Mouse (Mus musculus) liver, embryonic 14.5 days (tissue): ENCODE measurements around the gene Spocd1.

Source experiments
- CTCF ChIP-seq: IDR thresholded peaks from 2 replicates; pipeline ENCODE4 v1.5.1; 2016; ENCODE audit warnings: antibody characterized with exemption, low read depth, control low read depth
- EP300 ChIP-seq: IDR thresholded peaks from 2 replicates; pipeline ENCODE4 v1.6.1; 2016; ENCODE audit warnings: antibody characterized with exemption, low read depth

DNA sequence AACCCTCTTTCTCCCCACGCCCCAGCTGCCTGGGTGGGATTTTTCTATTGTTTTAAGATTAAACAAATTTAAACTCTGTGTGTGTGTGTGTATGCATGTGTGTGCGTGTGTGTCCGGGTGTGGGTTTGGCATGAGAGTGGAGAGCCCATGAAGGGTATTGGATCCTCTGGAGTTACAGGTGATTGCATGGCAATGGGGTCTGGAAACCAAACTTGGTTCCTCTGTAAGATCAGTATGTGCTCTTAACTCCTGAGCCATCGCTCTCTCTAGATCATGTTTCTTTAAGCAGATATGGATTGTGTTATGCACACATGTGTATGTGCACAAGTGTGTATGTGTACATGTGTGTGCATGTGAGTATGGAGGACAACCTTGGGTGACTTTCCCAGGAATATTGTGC, 14.4 kb upstream of the Spocd1 start:
- no peak for TF ChIP-seq CTCF
- no peak for TF ChIP-seq EP300
